Mouse (Mus musculus) cerebellum, postnatal 25 days (tissue): ENCODE measurements at regions not wholly inside any gene's neighbourhood (a gene's known extent, or its start where the extent isn't known, plus 50 kb on each side); places are given as distances from the start of the nearest gene placed in this dataset.

ENCODE experiments used
- DNase-seq, 2 experiments: peaks; one replicate each; pipeline ENCODE4 v3.0.0; 2021; ENCODE audit warnings: mixed read lengths in 2 of 2

DNA sequence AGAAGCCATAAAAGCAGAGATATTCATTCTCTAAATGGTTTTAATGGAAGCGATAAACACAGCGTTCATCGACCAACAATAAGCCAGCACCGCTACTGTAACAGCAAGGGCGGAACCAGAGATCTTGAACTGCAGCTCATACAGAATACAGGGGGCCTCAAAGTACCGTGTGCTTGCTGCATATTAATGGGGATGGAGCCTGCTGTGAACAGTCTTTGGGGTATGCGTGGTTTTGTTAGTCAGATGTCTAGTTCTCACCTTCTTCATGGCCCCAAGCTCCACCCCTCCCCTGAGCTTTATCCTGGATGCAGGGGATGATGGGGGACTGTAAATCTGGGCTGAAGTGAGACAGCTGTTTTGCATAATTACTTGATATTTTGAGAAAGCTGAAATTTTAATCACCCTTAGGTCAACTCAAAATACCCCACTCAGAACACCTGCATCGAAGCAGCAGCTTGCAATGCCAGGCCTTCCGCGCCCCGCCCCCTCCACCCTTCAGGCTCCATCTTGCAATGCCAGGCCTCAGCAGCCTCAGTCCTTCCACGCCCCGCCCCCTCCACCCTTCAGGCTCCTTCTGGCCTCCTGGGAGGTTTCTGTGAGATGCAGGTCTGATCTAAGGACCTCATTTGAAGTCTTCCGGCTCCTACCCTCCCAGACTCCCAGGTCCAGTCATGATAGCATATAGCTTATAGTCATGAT, 73.5 kb upstream of the Tspan5 start:
- no peak for DNase-seq

DNA sequence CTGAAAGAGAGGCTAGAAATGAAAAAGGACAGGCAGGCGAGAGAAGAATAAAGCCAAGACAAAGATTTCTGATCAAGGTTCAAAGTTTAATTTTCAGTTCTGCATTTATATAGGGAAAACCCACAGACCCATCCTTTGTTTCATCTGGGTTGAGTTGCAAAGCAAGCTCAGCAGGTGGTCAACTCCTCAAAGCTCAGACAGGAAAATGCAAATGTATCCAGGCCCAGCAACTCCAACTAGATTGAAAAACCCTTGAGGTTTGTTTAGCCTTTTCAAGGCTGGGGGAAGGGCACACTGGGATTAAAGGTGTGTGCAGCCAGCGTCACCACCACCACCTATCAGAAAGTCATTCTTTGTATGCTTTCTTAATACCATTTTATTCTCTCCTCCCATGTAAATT, 66.1 kb upstream of the Tspan5 start:
- DNase-seq, result no peak

DNA sequence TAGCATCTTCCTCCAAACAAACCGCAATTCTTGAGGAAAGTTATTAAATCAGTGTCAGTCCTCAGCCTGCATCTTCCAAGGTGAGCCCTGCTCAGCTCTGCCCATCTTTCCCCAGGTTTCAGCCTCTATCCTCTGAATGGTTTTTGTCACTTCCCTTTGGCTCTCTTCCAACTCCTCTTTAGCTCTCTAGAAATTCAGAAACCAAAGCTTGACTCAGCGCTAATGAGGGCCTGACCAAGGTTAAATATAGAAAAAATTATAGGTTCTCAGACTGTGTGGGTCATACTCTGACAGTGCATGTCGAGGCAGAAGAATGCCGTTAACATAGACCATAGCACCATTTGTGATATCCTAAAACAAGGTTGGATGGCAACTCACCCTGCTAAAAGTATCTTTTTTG, 63.6 kb upstream of the Tspan5 start:
- DNase-seq, result no peak

- DNase-seq, result no peak
Measured at GRCm38 (mm10) chr3:138686636-138687230, 55.3 kb upstream of the Tspan5 start.

DNA sequence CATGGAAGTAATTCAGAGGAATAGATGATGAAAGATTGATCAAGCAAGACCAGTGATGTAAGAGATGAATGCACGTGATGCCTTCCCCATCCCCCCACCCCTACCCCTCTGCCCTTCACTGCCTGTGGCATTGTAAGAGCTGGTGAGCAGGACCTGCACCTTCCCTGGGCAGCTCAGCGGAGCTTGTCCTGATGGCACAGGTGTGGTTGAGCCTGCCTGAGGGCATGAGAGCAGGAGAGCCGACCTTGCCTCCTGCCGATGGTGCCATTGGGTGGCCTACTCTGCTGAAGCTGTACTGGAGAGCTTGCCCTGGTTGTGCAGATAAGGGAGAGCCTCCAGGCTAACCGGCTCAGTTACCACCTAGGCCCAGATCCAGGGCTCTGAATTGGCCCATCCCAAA, 53.4 kb upstream of the Tspan5 start:
- DNase-seq, result no peak
